Mouse (Mus musculus) limb, embryonic 10.5 days (tissue): ENCODE measurements around the gene Slco1a5. TPM values are rescaled to one million over a fixed set of nuclear protein-coding genes. Genes with fewer than 3 reads are reported as not detected.
"Not testable (repeated sequence)": the region's sequence is repeated elsewhere in the genome, so short reads cannot be mapped to it uniquely, and the experiment has no call there.

Experiments
- DNase-seq: peaks from one replicate; pipeline ENCODE4 v3.0.0-alpha.2; 2017; ENCODE audit warnings: low spot score
- H3K27ac ChIP-seq: fragments of 300-500 bp; sonication (generic); 2 replicates; pipeline ENCODE4 v1.5.1; 2016; ENCODE audit warnings: mild to moderate bottlenecking
- H3K27me3 ChIP-seq: fragments of 300-500 bp; sonication (generic); 2 replicates; pipeline ENCODE4 v1.6.1; 2016; ENCODE audit warnings: low read depth, mild to moderate bottlenecking; ENCODE audit not compliant: poor library complexity, severe bottlenecking
- H3K36me3 ChIP-seq: fragments of 300-500 bp; sonication (generic); 2 replicates; pipeline ENCODE4 v1.6.1; 2016; ENCODE audit warnings: mild to moderate bottlenecking, moderate library complexity
- H3K4me1 ChIP-seq: fragments of 300-500 bp; sonication (generic); 2 replicates; pipeline ENCODE4 v1.6.1; 2016
- H3K4me3 ChIP-seq: fragments of 300-500 bp; sonication (generic); 2 replicates; pipeline ENCODE4 v1.5.1; 2016; ENCODE audit warnings: mild to moderate bottlenecking, moderate library complexity
- H3K9me3 ChIP-seq: fragments of 300-500 bp; sonication (generic); replicated peaks from 2 replicates; pipeline ENCODE4 v1.6.1; 2016; ENCODE audit warnings: mild to moderate bottlenecking
- WGBS: fragments of 180-500 bp; shearing (Covaris S2); methylation state at CpG from one replicate; pipeline ENCODE4 v1.1.7; 2016; 5-methylcytosine and 5-hydroxymethylcytosine counted together
- polyA plus RNA-seq: library from polyadenylated mRNA; unstranded; fragments of >200 nt; fragmentation: Nextera tagmentation; extraction: Ambion mirVana; gene quantifications from 2 replicates; pipeline ENCODE4 v1.2.1, GENCODE M21; 2016

Gene Slco1a5
- polyA plus RNA-seq, 1 experiment from 2014 or later: 0.06 TPM

- Histone ChIP-seq H3K9me3 (no peaks in the 10 kb centered on the region), H3K27ac (peak within 1 kb of the TSS; percentile 86), H3K4me1 (peaks cover 7% of the 10 kb centered on the region), H3K27me3 (no peaks in the 10 kb centered on the region), H3K4me3 (peak within 1 kb of the TSS; percentile 69), H3K36me3 (peaks cover 5% of the 10 kb centered on the region; the same call in 1 of the 2 replicates)
- 1% methylated on average over 48 of the region's 48 CpGs for WGBS
- peak; percentile 89 for DNase-seq
These were observed 22.8 kb upstream of the Slco1a5 start, which contains the start of gene Pyroxd1 for GRCm38 (mm10) chr6:142345440-142346038. Pyroxd1 (plus strand) TSS chr6:142345654.

- H3K27me3 ChIP-seq: no peaks in the 10 kb centered on the region
- peaks cover 7% of the 10 kb centered on the region for H3K4me1 ChIP-seq
- H3K4me3 ChIP-seq: no peak overlapping the region
- no peaks in the 10 kb centered on the region for H3K36me3 ChIP-seq
- H3K27ac ChIP-seq: no peak overlapping the region
- H3K9me3 ChIP-seq: no peaks in the 10 kb centered on the region
- 81% methylated on average over 2 of the region's 2 CpGs for WGBS
- DNase-seq: peak; percentile 44
These were observed 20.8 kb upstream of the Slco1a5 start for GRCm38 (mm10) chr6:142343561-142343960.

- H3K4me3 ChIP-seq: no peak overlapping the region
- H3K36me3 ChIP-seq: no peaks in the 10 kb centered on the region
- DNase-seq: no peak
- no peaks in the 10 kb centered on the region for H3K9me3 ChIP-seq
- no peaks in the 10 kb centered on the region for H3K27me3 ChIP-seq
- WGBS: 61% methylated on average over 2 of the region's 2 CpGs
- no peaks in the 10 kb centered on the region for H3K4me1 ChIP-seq
- H3K27ac ChIP-seq: no peak overlapping the region
These were observed 16.8 kb upstream of the Slco1a5 start for GRCm38 (mm10) chr6:142339576-142339975.

- Histone ChIP-seq H3K9me3 (no peaks in the 10 kb centered on the region), H3K27me3 (no peaks in the 10 kb centered on the region), H3K36me3 (no peaks in the 10 kb centered on the region)
These were observed 16.2 kb upstream of the Slco1a5 start for GRCm38 (mm10) chr6:142338961-142339360.

GRCm38 (mm10) chr6:142329201-142329600 lies 6.4 kb upstream of the Slco1a5 start:
- no peak overlapping the region for H3K27ac ChIP-seq
- no peaks in the 10 kb centered on the region for H3K4me1 ChIP-seq
- H3K9me3 ChIP-seq: no peaks in the 10 kb centered on the region
- H3K4me3 ChIP-seq: no peak overlapping the region
- no peaks in the 10 kb centered on the region for H3K27me3 ChIP-seq
- WGBS: 70% methylated on average over 1 of the region's 1 CpGs
- no peaks in the 10 kb centered on the region for H3K36me3 ChIP-seq
- no peak for DNase-seq

More at GRCm38 (mm10) chr6:142338961-142339360, 16.2 kb upstream of the Slco1a5 start:
- H3K4me1 ChIP-seq: no peaks in the 10 kb centered on the region
- no peak overlapping the region for H3K4me3 ChIP-seq
- DNase-seq: no peak
- WGBS: 81% methylated on average over 2 of the region's 2 CpGs
- no peak overlapping the region for H3K27ac ChIP-seq

GRCm38 (mm10) chr6:142326598-142326997 lies 3.8 kb upstream of the Slco1a5 start:
- no peaks in the 10 kb centered on the region for H3K4me1 ChIP-seq
- H3K27ac ChIP-seq: no peak overlapping the region
- H3K36me3 ChIP-seq: no peaks in the 10 kb centered on the region
- no peak for DNase-seq
- 70% methylated on average over 3 of the region's 3 CpGs for WGBS
- H3K4me3 ChIP-seq: no peak overlapping the region
- H3K27me3 ChIP-seq: no peaks in the 10 kb centered on the region
- H3K9me3 ChIP-seq: no peaks in the 10 kb centered on the region

- no peaks in the 10 kb centered on the region for H3K4me1 ChIP-seq
- no peaks in the 10 kb centered on the region for H3K9me3 ChIP-seq
- H3K4me3 ChIP-seq: no peak overlapping the region
- DNase-seq: no peak
- no peak overlapping the region for H3K27ac ChIP-seq
- H3K27me3 ChIP-seq: no peaks in the 10 kb centered on the region
- no peaks in the 10 kb centered on the region for H3K36me3 ChIP-seq
These were observed 5.7 kb downstream of the Slco1a5 start for GRCm38 (mm10) chr6:142317106-142317505.

GRCm38 (mm10) chr6:142314285-142314684 lies 8.5 kb downstream of the Slco1a5 start:
- Histone ChIP-seq H3K27ac (no peak overlapping the region), H3K4me1 (no peaks in the 10 kb centered on the region)
- WGBS: 80% methylated on average over 5 of the region's 5 CpGs

GRCm38 (mm10) chr6:142305076-142305475 lies 17.7 kb downstream of the Slco1a5 start:
- Histone ChIP-seq H3K4me1 (no peaks in the 10 kb centered on the region), H3K27me3 (no peaks in the 10 kb centered on the region), H3K27ac (no peak overlapping the region), H3K4me3 (no peak overlapping the region), H3K9me3 (0 out of 2 replicates have a peak, but pooled peaks cover 2% of the 10 kb centered on the region), H3K36me3 (no peaks in the 10 kb centered on the region)
- no peak for DNase-seq

More at GRCm38 (mm10) chr6:142314285-142314684, 8.5 kb downstream of the Slco1a5 start:
- Histone ChIP-seq H3K4me3 (no peak overlapping the region), H3K36me3 (no peaks in the 10 kb centered on the region), H3K27me3 (no peaks in the 10 kb centered on the region), H3K9me3 (0 out of 2 replicates have a peak, but pooled peaks cover 2% of the 10 kb centered on the region)
- no peak for DNase-seq

- no peaks in the 10 kb centered on the region for H3K4me1 ChIP-seq
- H3K27ac ChIP-seq: no peak within 1 kb of the TSS
- H3K27me3 ChIP-seq: no peaks in the 10 kb centered on the region
- no peaks in the 10 kb centered on the region for H3K36me3 ChIP-seq
- no peak within 1 kb of the TSS for H3K4me3 ChIP-seq
- H3K9me3 ChIP-seq: no peaks in the 10 kb centered on the region
- WGBS: 68% methylated on average over 4 of the region's 4 CpGs
- DNase-seq: no peak
These were observed 24.7 kb downstream of the Slco1a5 start, which contains the start of gene Iapp for GRCm38 (mm10) chr6:142298098-142298497. Iapp (plus strand) TSS chr6:142298423.

GRCm38 (mm10) chr6:142289413-142290118 lies 33.2 kb downstream of the Slco1a5 start:
- no peak for DNase-seq
- H3K9me3 ChIP-seq: no peaks in the 10 kb centered on the region
- H3K27ac ChIP-seq: no peak overlapping the region
- no peaks in the 10 kb centered on the region for H3K4me1 ChIP-seq
- no peaks in the 10 kb centered on the region for H3K27me3 ChIP-seq
- H3K4me3 ChIP-seq: no peak overlapping the region
- 87% methylated on average over 12 of the region's 12 CpGs for WGBS
- H3K36me3 ChIP-seq: no peaks in the 10 kb centered on the region

- no peaks in the 10 kb centered on the region for H3K27me3 ChIP-seq
- H3K4me3 ChIP-seq: no peak overlapping the region
- H3K4me1 ChIP-seq: no peaks in the 10 kb centered on the region
- H3K36me3 ChIP-seq: no peaks in the 10 kb centered on the region
- no peak for DNase-seq
- H3K27ac ChIP-seq: no peak overlapping the region
- 52% methylated on average over 4 of the region's 4 CpGs for WGBS
- no peaks in the 10 kb centered on the region for H3K9me3 ChIP-seq
These were observed 46.9 kb downstream of the Slco1a5 start for GRCm38 (mm10) chr6:142275721-142276442.

GRCm38 (mm10) chr6:142250738-142251307 lies 72.0 kb downstream of the Slco1a5 start:
- H3K36me3 ChIP-seq, H3K9me3 ChIP-seq, DNase-seq, H3K27ac ChIP-seq, H3K27me3 ChIP-seq, H3K4me3 ChIP-seq, H3K4me1 ChIP-seq: not testable (repeated sequence)
- 97% methylated on average over 1 of the region's 1 CpGs for WGBS
